13 mouse cellular contexts compared by ENCODE assay signal in genomic region chr14:48824375-48824774, GRCm38 (mm10).
"Had no signal": no experiment of that assay in that cellular context is flagged by ENCODE, and none has a peak within 500 bp of the region (broad histone marks: within the 10 kb centered on the region; RNA-seq: fewer than 3 reads in every experiment).

No protein-coding gene starts in this region.

- ATAC-seq: intestine, embryonic 15.5 days; liver, postnatal 0 days; midbrain, embryonic 15.5 days had no signal

- DNase-seq: kidney, adult 18-20 months; kidney, postnatal 10 days; kidney, postnatal 4 days; liver; liver, embryonic 13.5 days; liver, postnatal 0 days; lung, postnatal 14 days; retina, postnatal 1 day; spleen, adult 18-20 months; thymus, adult 2 months; thymus, postnatal 36 days had no signal
